Mouse (Mus musculus) ES-Bruce4 (cell line): ENCODE results near the gene Mipol1.

Source experiments
- CTCF ChIP-seq: IDR thresholded peaks from one replicate; pipeline ENCODE4 v1.8.1; 2011; ENCODE audit warnings: low read depth, low read length
- POLR2A ChIP-seq: IDR thresholded peaks from one replicate; pipeline ENCODE4 v1.8.1; 2011; ENCODE audit warnings: low read length; ENCODE audit not compliant: insufficient read depth

GRCm38 (mm10) chr12:57530474-57530873 is 300.2 kb downstream of the Mipol1 start:
- no peak for TF ChIP-seq CTCF
- no peak for TF ChIP-seq POLR2A
